Mouse (Mus musculus) kidney, embryonic 15.5 days (tissue): ENCODE results near the gene 2810459M11Rik. TPM values are rescaled to one million over a fixed set of nuclear protein-coding genes. Genes with fewer than 3 reads are reported as not detected.

ENCODE experiments used
- ATAC-seq: fragments of 200-750 bp; cut with Nextera tagmentation; replicated peaks from 2 replicates; pipeline ENCODE4 v1.8.0; 2017; ENCODE audit warnings: moderate TSS enrichment; ENCODE audit not compliant: low FRiP score
- H3K27ac ChIP-seq: fragments of 300-500 bp; sonication (generic); 2 replicates; pipeline ENCODE4 v1.5.1; 2015; ENCODE audit warnings: mild to moderate bottlenecking, inconsistent platforms
- H3K27me3 ChIP-seq: fragments of 300-500 bp; sonication (generic); 2 replicates; pipeline ENCODE4 v1.6.1; 2015; ENCODE audit warnings: inconsistent platforms
- H3K36me3 ChIP-seq: fragments of 300-500 bp; sonication (generic); 2 replicates; pipeline ENCODE4 v1.6.1; 2015; ENCODE audit warnings: inconsistent platforms
- H3K4me1 ChIP-seq: fragments of 300-500 bp; sonication (generic); 2 replicates; pipeline ENCODE4 v1.6.1; 2015; ENCODE audit warnings: inconsistent platforms
- H3K4me2 ChIP-seq: fragments of 300-500 bp; sonication (generic); 2 replicates; pipeline ENCODE4 v1.6.1; 2015; ENCODE audit warnings: moderate library complexity, mild to moderate bottlenecking, inconsistent platforms
- H3K4me3 ChIP-seq: fragments of 300-500 bp; sonication (generic); replicated peaks from 2 replicates; pipeline ENCODE4 v1.5.1; 2015; ENCODE audit warnings: mild to moderate bottlenecking, inconsistent platforms
- H3K9ac ChIP-seq: fragments of 300-500 bp; sonication (generic); 2 replicates; pipeline ENCODE4 v1.6.1; 2015; ENCODE audit warnings: mild to moderate bottlenecking, inconsistent platforms
- H3K9me3 ChIP-seq: fragments of 300-500 bp; sonication (generic); replicated peaks from 2 replicates; pipeline ENCODE4 v1.6.1; 2016; ENCODE audit warnings: inconsistent platforms
- WGBS: fragments of 180-500 bp; shearing (Covaris S2); methylation state at CpG from one replicate; pipeline ENCODE4 v1.1.7; 2015; ENCODE audit warnings: mixed read lengths; 5-methylcytosine and 5-hydroxymethylcytosine counted together
- polyA plus RNA-seq: library from polyadenylated mRNA; unstranded; fragments of >200 nt; fragmentation: Nextera tagmentation; extraction: Ambion mirVana; gene quantifications from 2 replicates; pipeline ENCODE4 v1.2.1, GENCODE M21; 2015

2810459M11Rik gene
- polyA plus RNA-seq, 1 experiment from 2014 or later = 1.2 TPM

- H3K27ac ChIP-seq = peak overlapping the region; percentile 81
- H3K4me3 ChIP-seq = peak overlapping the region; percentile 47
- WGBS = 10% methylated on average over 21 of the region's 21 CpGs
- H3K4me1 ChIP-seq = peaks cover 12% of the 10 kb centered on the region; the same call in 1 of the 2 replicates
- no peaks in the 10 kb centered on the region for H3K9me3 ChIP-seq
- H3K9ac ChIP-seq = peak overlapping the region; percentile 38; the same call in 1 of the 2 replicates
- ATAC-seq = peak; percentile 92
- H3K4me2 ChIP-seq = peak overlapping the region; percentile 65
- no peaks in the 10 kb centered on the region for H3K36me3 ChIP-seq
- H3K27me3 ChIP-seq = no peaks in the 10 kb centered on the region
These were observed 13.4 kb downstream of the 2810459M11Rik start for GRCm38 (mm10) chr1:86058856-86059769.

GRCm38 (mm10) chr1:86062523-86062922, 16.9 kb downstream of the 2810459M11Rik start:
- H3K4me3 ChIP-seq = no peak overlapping the region
- ATAC-seq = no peak

GRCm38 (mm10) chr1:86064271-86064991, 18.8 kb downstream of the 2810459M11Rik start, which contains the start of gene Psmd1:
Gene Psmd1 (plus strand): TSS chr1:86064387.
- peaks cover 21% of the 10 kb centered on the region for H3K4me1 ChIP-seq
- peak within 1 kb of the TSS; percentile 83 for H3K4me3 ChIP-seq
- H3K27ac ChIP-seq = peak within 1 kb of the TSS; percentile 79
- 0 out of 2 replicates have a peak, but pooled peaks cover 10% of the 10 kb centered on the region for H3K36me3 ChIP-seq
- peak within 1 kb of the TSS; percentile 95 for H3K9ac ChIP-seq
- H3K27me3 ChIP-seq = no peaks in the 10 kb centered on the region
- peak; percentile 93 for ATAC-seq
- WGBS = under 1% methylated on average over 47 of the region's 47 CpGs
- H3K4me2 ChIP-seq = peak within 1 kb of the TSS; percentile 70
- no peaks in the 10 kb centered on the region for H3K9me3 ChIP-seq

More at GRCm38 (mm10) chr1:86062523-86062922, 16.9 kb downstream of the 2810459M11Rik start:
- no peak overlapping the region for H3K27ac ChIP-seq
- no peaks in the 10 kb centered on the region for H3K27me3 ChIP-seq
- H3K9me3 ChIP-seq = no peaks in the 10 kb centered on the region
- no peak overlapping the region for H3K9ac ChIP-seq
- H3K4me2 ChIP-seq = no peak overlapping the region
- WGBS = 83% methylated on average over 6 of the region's 6 CpGs
- H3K36me3 ChIP-seq = 0 out of 2 replicates have a peak, but pooled peaks cover 5% of the 10 kb centered on the region
- H3K4me1 ChIP-seq = peaks cover 27% of the 10 kb centered on the region

- 96% methylated on average over 2 of the region's 2 CpGs for WGBS
- Histone ChIP-seq H3K27me3 (no peaks in the 10 kb centered on the region), H3K9me3 (no peaks in the 10 kb centered on the region), H3K4me3 (no peak overlapping the region), H3K27ac (no peak overlapping the region), H3K9ac (no peak overlapping the region), H3K4me2 (no peak overlapping the region), H3K36me3 (peaks cover 87% of the 10 kb centered on the region), H3K4me1 (no peaks in the 10 kb centered on the region)
- ATAC-seq = no peak
These were observed 30.9 kb downstream of the 2810459M11Rik start for GRCm38 (mm10) chr1:86076565-86076964.

GRCm38 (mm10) chr1:86094413-86094812, 48.8 kb downstream of the 2810459M11Rik start:
- 86% methylated on average over 7 of the region's 7 CpGs for WGBS
- Histone ChIP-seq H3K4me3 (no peak overlapping the region), H3K4me2 (no peak overlapping the region), H3K27ac (no peak overlapping the region), H3K4me1 (no peaks in the 10 kb centered on the region), H3K9me3 (no peaks in the 10 kb centered on the region), H3K9ac (no peak overlapping the region), H3K27me3 (no peaks in the 10 kb centered on the region), H3K36me3 (peaks cover 87% of the 10 kb centered on the region)
- no peak for ATAC-seq

GRCm38 (mm10) chr1:86105054-86105453, 59.4 kb downstream of the 2810459M11Rik start:
- ATAC-seq = no peak
- H3K4me1 ChIP-seq = no peaks in the 10 kb centered on the region
- no peak overlapping the region for H3K9ac ChIP-seq
- no peaks in the 10 kb centered on the region for H3K9me3 ChIP-seq
- no peak overlapping the region for H3K4me3 ChIP-seq
- WGBS = 93% methylated on average over 1 of the region's 1 CpGs
- peaks cover 25% of the 10 kb centered on the region; the same call in 1 of the 2 replicates for H3K36me3 ChIP-seq
- H3K27me3 ChIP-seq = no peaks in the 10 kb centered on the region
- no peak overlapping the region for H3K27ac ChIP-seq
- H3K4me2 ChIP-seq = no peak overlapping the region

Other genes with a start within 250 kb of the 2810459M11Rik start
- gene Itm2c, start 151.6 kb upstream of the 2810459M11Rik start, polyA plus RNA-seq = 220 and 231 TPM in 2 replicates
- gene 4933407L21Rik, start 117.4 kb upstream of the 2810459M11Rik start, polyA plus RNA-seq = 1.5 and 1.8 TPM in 2 replicates
- 0.04 TPM in 1 of 2 replicates, not detected in the other for gene Gpr55, start 84.9 kb upstream of the 2810459M11Rik start, polyA plus RNA-seq
- not detected in 2 replicates for gene Spata3, start 29.0 kb upstream of the 2810459M11Rik start, polyA plus RNA-seq
- gene Psmd1, start 18.5 kb downstream of the 2810459M11Rik start, polyA plus RNA-seq = 181 and 182 TPM in 2 replicates
- gene Htr2b, start 66.1 kb downstream of the 2810459M11Rik start, polyA plus RNA-seq = 1.1 and 1.3 TPM in 2 replicates
- gene Gm21972, start 87.8 kb downstream of the 2810459M11Rik start, polyA plus RNA-seq = not detected in 2 replicates
- 25.3 and 29.9 TPM in 2 replicates for gene Armc9, start 108.9 kb downstream of the 2810459M11Rik start, polyA plus RNA-seq